Mouse (Mus musculus) embryonic facial prominence, embryonic 13.5 days (tissue): ENCODE data around the gene Bcl2l13. TPM values are rescaled to one million over a fixed set of nuclear protein-coding genes. Genes with fewer than 3 reads are reported as not detected.
"Not testable (repeated sequence)": the region's sequence is repeated elsewhere in the genome, so short reads cannot be mapped to it uniquely, and the experiment has no call there.

Experiments used
- ATAC-seq: fragments of 200-750 bp; cut with Nextera tagmentation; 2 replicates; pipeline ENCODE4 v1.8.0; 2017; ENCODE audit warnings: low read depth; ENCODE audit not compliant: insufficient number of reproducible peaks, insufficient read depth, low FRiP score, low TSS enrichment
- H3K27ac ChIP-seq: fragments of 300-500 bp; sonication (generic); 2 replicates; pipeline ENCODE4 v1.5.1; 2015; ENCODE audit warnings: moderate library complexity, mild to moderate bottlenecking, inconsistent platforms
- H3K27me3 ChIP-seq: fragments of 300-500 bp; sonication (generic); 2 replicates; pipeline ENCODE4 v1.6.1; 2015; ENCODE audit warnings: mild to moderate bottlenecking, inconsistent platforms
- H3K36me3 ChIP-seq: fragments of 300-500 bp; sonication (generic); 2 replicates; pipeline ENCODE4 v1.6.1; 2015; ENCODE audit warnings: mild to moderate bottlenecking, inconsistent platforms
- H3K4me1 ChIP-seq: fragments of 300-500 bp; sonication (generic); 2 replicates; pipeline ENCODE4 v1.6.1; 2015; ENCODE audit warnings: inconsistent platforms
- H3K4me2 ChIP-seq: fragments of 300-500 bp; sonication (generic); 2 replicates; pipeline ENCODE4 v1.6.1; 2015; ENCODE audit warnings: moderate library complexity, mild to moderate bottlenecking, inconsistent platforms
- H3K4me3 ChIP-seq: fragments of 300-500 bp; sonication (generic); 2 replicates; pipeline ENCODE4 v1.5.1; 2015; ENCODE audit warnings: mild to moderate bottlenecking, inconsistent platforms
- H3K9ac ChIP-seq: fragments of 300-500 bp; sonication (generic); 2 replicates; pipeline ENCODE4 v1.6.1; 2015; ENCODE audit warnings: mild to moderate bottlenecking, inconsistent platforms
- H3K9me3 ChIP-seq: fragments of 300-500 bp; sonication (generic); 2 replicates; pipeline ENCODE4 v1.6.1; 2016; ENCODE audit warnings: inconsistent platforms
- WGBS: fragments of 180-500 bp; shearing (Covaris S2); methylation state at CpG from one replicate; pipeline ENCODE4 v1.1.7; 2015; ENCODE audit warnings: mixed read lengths; 5-methylcytosine and 5-hydroxymethylcytosine counted together
- polyA plus RNA-seq: library from polyadenylated mRNA; unstranded; fragments of >200 nt; fragmentation: Nextera tagmentation; extraction: Ambion mirVana; gene quantifications from 2 replicates; pipeline ENCODE4 v1.2.1, GENCODE M21; 2015

Gene Bcl2l13
- polyA plus RNA-seq, 1 experiment from 2014 or later, result 27.7 TPM

GRCm38 (mm10) chr6:120905111-120905510 is 69.1 kb downstream of the Bcl2l13 start:
- Histone ChIP-seq H3K4me1 (no peaks in the 10 kb centered on the region), H3K9ac (no peak overlapping the region), H3K36me3 (no peaks in the 10 kb centered on the region), H3K4me2 (no peak overlapping the region), H3K27ac (no peak overlapping the region), H3K27me3 (no peaks in the 10 kb centered on the region), H3K9me3 (no peaks in the 10 kb centered on the region), H3K4me3 (no peak overlapping the region)
- 85% methylated on average over 5 of the region's 5 CpGs for WGBS
- ATAC-seq, result no peak

GRCm38 (mm10) chr6:120906521-120906920 is 70.5 kb downstream of the Bcl2l13 start:
- Histone ChIP-seq H3K4me3 (no peak overlapping the region), H3K4me1 (no peaks in the 10 kb centered on the region), H3K27ac (no peak overlapping the region), H3K36me3 (no peaks in the 10 kb centered on the region), H3K9me3 (no peaks in the 10 kb centered on the region), H3K27me3 (no peaks in the 10 kb centered on the region), H3K4me2 (no peak overlapping the region), H3K9ac (no peak overlapping the region)
- WGBS, result 93% methylated on average over 6 of the region's 6 CpGs
- ATAC-seq, result no peak

DNA sequence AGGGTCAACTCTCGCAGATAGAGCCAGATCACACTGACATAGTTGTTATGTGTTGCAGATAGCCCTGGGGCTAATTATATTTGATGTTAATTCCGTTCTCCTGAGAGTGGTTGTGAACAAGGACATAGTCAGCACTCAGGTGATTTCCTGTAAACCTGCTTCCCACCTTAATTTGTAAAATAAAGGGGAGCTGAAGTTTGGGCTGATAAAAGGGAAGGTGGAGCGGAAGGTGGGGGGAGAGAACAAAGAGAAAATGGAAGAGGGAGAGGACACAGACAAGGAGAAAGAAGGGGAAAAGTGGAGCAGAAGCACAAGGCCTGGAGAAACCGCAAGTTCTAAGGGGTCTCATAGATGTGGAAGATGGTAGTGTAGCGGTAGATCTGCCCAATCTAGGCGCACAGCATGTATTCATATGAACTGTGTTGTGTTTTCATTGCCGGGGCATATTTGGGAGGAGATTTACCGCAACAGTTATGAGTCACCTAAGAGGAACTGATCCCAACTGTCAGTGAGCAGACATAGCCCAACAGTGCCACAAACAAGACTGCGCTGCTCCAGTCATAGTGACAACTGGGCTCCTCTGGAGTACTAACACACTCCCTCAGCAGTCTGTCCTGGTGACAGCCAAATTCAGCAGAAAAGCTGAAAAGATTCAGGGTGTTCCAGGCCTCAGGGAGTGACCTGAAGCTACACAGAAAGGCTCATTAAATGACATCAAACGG is 72.0 kb downstream of the Bcl2l13 start:
- H3K27ac ChIP-seq, H3K27me3 ChIP-seq, H3K4me2 ChIP-seq, H3K4me3 ChIP-seq, H3K4me1 ChIP-seq, H3K9me3 ChIP-seq, H3K36me3 ChIP-seq, H3K9ac ChIP-seq, ATAC-seq: not testable (repeated sequence)
- WGBS, result 83% methylated on average over 10 of the region's 10 CpGs

GRCm38 (mm10) chr6:120909501-120909900 is 73.5 kb downstream of the Bcl2l13 start:
- H3K27me3 ChIP-seq, result no peaks in the 10 kb centered on the region
- ATAC-seq, result no peak
- H3K9me3 ChIP-seq, result no peaks in the 10 kb centered on the region
- no peak overlapping the region for H3K4me3 ChIP-seq
- WGBS, result 81% methylated on average over 3 of the region's 3 CpGs
- no peak overlapping the region for H3K9ac ChIP-seq
- no peaks in the 10 kb centered on the region for H3K36me3 ChIP-seq
- H3K4me2 ChIP-seq, result no peak overlapping the region
- H3K27ac ChIP-seq, result no peak overlapping the region
- no peaks in the 10 kb centered on the region for H3K4me1 ChIP-seq

- Histone ChIP-seq H3K9ac (no peak overlapping the region), H3K4me1 (peaks cover 13% of the 10 kb centered on the region), H3K9me3 (no peaks in the 10 kb centered on the region), H3K27me3 (0 out of 2 replicates have a peak, but pooled peaks cover 6% of the 10 kb centered on the region), H3K4me2 (no peak overlapping the region), H3K4me3 (no peak overlapping the region), H3K36me3 (no peaks in the 10 kb centered on the region), H3K27ac (no peak overlapping the region)
- 66% methylated on average over 13 of the region's 13 CpGs for WGBS
- ATAC-seq, result no peak
Measured at GRCm38 (mm10) chr6:120911213-120912007, 75.4 kb downstream of the Bcl2l13 start.

DNA sequence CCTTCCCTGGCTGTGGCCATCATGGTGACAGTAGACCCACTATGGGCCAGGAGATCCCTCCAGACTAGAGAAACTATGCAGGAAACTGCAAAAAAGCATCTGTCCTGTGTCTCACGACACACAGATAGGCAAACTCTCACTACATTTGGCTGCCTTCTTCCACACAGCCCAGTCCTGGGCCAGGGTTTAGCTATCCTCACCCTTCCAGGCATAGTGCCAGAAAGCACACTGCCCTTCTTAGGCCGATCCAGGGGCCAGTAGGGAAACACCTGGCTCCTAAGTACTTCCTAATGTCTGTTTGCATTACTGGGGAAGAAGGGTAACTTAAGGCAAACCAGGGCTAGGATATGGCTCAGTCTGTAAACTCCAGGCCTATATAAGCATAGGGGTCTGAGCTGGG is 76.9 kb downstream of the Bcl2l13 start:
- no peak for ATAC-seq
- Histone ChIP-seq H3K4me1 (peaks cover 13% of the 10 kb centered on the region), H3K36me3 (no peaks in the 10 kb centered on the region), H3K9me3 (no peaks in the 10 kb centered on the region), H3K27ac (no peak overlapping the region), H3K9ac (no peak overlapping the region), H3K4me3 (no peak overlapping the region), H3K27me3 (0 out of 2 replicates have a peak, but pooled peaks cover 6% of the 10 kb centered on the region), H3K4me2 (no peak overlapping the region)
- WGBS, result 51% methylated on average over 2 of the region's 2 CpGs

- WGBS, result 84% methylated on average over 8 of the region's 8 CpGs
- H3K27ac ChIP-seq, result no peak overlapping the region
- H3K4me2 ChIP-seq, result no peak overlapping the region
- no peak overlapping the region for H3K9ac ChIP-seq
- H3K4me1 ChIP-seq, result peaks cover 13% of the 10 kb centered on the region
- no peak overlapping the region for H3K4me3 ChIP-seq
- no peak for ATAC-seq
- no peaks in the 10 kb centered on the region for H3K36me3 ChIP-seq
- H3K9me3 ChIP-seq, result no peaks in the 10 kb centered on the region
- 0 out of 2 replicates have a peak, but pooled peaks cover 6% of the 10 kb centered on the region for H3K27me3 ChIP-seq
Measured at GRCm38 (mm10) chr6:120913783-120914182, 77.8 kb downstream of the Bcl2l13 start.

- H3K27me3 ChIP-seq, result 0 out of 2 replicates have a peak, but pooled peaks cover 6% of the 10 kb centered on the region
- no peak for ATAC-seq
- H3K4me3 ChIP-seq, result no peak overlapping the region
- H3K27ac ChIP-seq, result no peak overlapping the region
- H3K9me3 ChIP-seq, result no peaks in the 10 kb centered on the region
- no peaks in the 10 kb centered on the region for H3K36me3 ChIP-seq
- 76% methylated on average over 4 of the region's 4 CpGs for WGBS
- H3K9ac ChIP-seq, result no peak overlapping the region
- no peak overlapping the region for H3K4me2 ChIP-seq
- H3K4me1 ChIP-seq, result peaks cover 13% of the 10 kb centered on the region
Measured at GRCm38 (mm10) chr6:120914533-120914910, 78.5 kb downstream of the Bcl2l13 start.

GRCm38 (mm10) chr6:120914911-120915648 is 79.1 kb downstream of the Bcl2l13 start:
- H3K27ac ChIP-seq, result no peak overlapping the region
- ATAC-seq, result no peak
- peaks cover 13% of the 10 kb centered on the region for H3K4me1 ChIP-seq
- 0 out of 2 replicates have a peak, but pooled peaks cover 6% of the 10 kb centered on the region for H3K27me3 ChIP-seq
- H3K9me3 ChIP-seq, result no peaks in the 10 kb centered on the region
- H3K4me2 ChIP-seq, result peak overlapping the region; percentile 97; the same call in 1 of the 2 replicates
- no peaks in the 10 kb centered on the region for H3K36me3 ChIP-seq
- H3K4me3 ChIP-seq, result no peak overlapping the region
- 45% methylated on average over 9 of the region's 9 CpGs for WGBS
- H3K9ac ChIP-seq, result no peak overlapping the region

- peaks cover 13% of the 10 kb centered on the region for H3K4me1 ChIP-seq
- H3K9ac ChIP-seq, result no peak overlapping the region
- no peaks in the 10 kb centered on the region for H3K36me3 ChIP-seq
- WGBS, result 45% methylated on average over 2 of the region's 2 CpGs
- peak overlapping the region; percentile 97 for H3K4me2 ChIP-seq
- peak overlapping the region; percentile 66; the same call in 1 of the 2 replicates for H3K4me3 ChIP-seq
- 0 out of 2 replicates have a peak, but pooled peaks cover 6% of the 10 kb centered on the region for H3K27me3 ChIP-seq
- H3K27ac ChIP-seq, result no peak overlapping the region
- H3K9me3 ChIP-seq, result no peaks in the 10 kb centered on the region
- ATAC-seq, result no peak
Measured at GRCm38 (mm10) chr6:120915649-120915975, 79.6 kb downstream of the Bcl2l13 start.

DNA sequence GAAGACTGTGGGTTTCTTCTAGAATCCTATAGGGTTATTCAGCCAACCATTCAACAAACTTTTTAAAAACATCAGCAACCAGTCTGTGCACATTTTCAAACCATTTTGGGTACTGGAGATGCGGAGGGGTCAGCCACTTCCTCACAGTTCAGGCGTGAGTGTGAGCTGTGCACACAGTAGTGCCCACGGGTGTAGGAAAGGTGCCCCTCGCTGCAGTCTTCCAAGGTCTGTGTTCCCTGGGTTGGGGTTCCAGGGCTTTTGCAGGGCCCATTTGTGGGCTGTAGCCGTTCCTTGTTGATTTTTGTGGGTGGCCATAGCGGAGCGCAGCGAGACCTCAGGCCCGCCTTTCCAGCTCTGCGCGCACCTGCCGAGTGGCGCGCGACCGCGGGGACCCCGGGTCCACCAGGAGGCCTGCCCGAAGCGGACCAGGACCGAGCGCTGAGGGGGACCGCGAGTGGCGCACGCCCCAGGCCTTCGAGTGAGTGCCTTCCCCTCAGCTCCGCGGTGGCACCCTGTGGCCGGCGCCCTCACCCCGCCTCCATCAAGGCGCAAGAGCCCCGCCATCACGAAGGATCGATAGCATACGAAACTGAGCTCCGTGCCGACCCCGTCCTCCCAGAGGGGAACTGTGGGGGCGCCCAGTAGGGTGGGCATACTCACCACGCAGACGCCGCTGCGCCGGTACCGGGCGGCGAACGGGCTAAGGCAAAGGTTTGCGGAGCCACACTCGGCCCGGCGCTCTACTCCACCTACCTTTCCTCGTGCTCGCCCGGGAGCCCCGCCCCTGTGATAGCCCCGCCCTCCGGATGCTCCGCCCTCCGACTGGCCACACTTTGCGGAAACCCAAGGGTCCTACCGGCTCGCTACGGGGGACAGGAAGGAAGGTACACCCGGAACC is 80.3 kb downstream of the Bcl2l13 start, which contains the start of gene Bid:
Gene Bid (minus strand): TSS at position 780 of the 898 bp plus-strand sequence.
- peak within 1 kb of the TSS; percentile 70 for H3K9ac ChIP-seq
- H3K4me1 ChIP-seq, result peaks cover 13% of the 10 kb centered on the region
- H3K36me3 ChIP-seq, result no peaks in the 10 kb centered on the region
- H3K27ac ChIP-seq, result no peak within 1 kb of the TSS
- WGBS, result 1% methylated on average over 67 of the region's 67 CpGs
- H3K4me3 ChIP-seq, result peak within 1 kb of the TSS; percentile 66
- no peaks in the 10 kb centered on the region for H3K9me3 ChIP-seq
- peak within 1 kb of the TSS; percentile 97 for H3K4me2 ChIP-seq
- peak; percentile 83 for ATAC-seq
- 0 out of 2 replicates have a peak, but pooled peaks cover 6% of the 10 kb centered on the region for H3K27me3 ChIP-seq
